Mouse (Mus musculus) bone marrow, adult 2 months (tissue): ENCODE data around the gene Srp9.

Source experiments
- CTCF ChIP-seq: fragments of 200-500 bp; IDR thresholded peaks from 2 replicates; pipeline ENCODE4 v1.5.1; 2011; ENCODE audit warnings: low read length, control low read depth; ENCODE audit not compliant: control insufficient read depth, insufficient read depth
- POLR2A ChIP-seq: fragments of 200-500 bp; IDR thresholded peaks from 2 replicates; pipeline ENCODE4 v1.6.1; 2011; ENCODE audit warnings: low read depth, mild to moderate bottlenecking, control low read depth, low read length, borderline replicate concordance; ENCODE audit not compliant: control insufficient read depth

DNA sequence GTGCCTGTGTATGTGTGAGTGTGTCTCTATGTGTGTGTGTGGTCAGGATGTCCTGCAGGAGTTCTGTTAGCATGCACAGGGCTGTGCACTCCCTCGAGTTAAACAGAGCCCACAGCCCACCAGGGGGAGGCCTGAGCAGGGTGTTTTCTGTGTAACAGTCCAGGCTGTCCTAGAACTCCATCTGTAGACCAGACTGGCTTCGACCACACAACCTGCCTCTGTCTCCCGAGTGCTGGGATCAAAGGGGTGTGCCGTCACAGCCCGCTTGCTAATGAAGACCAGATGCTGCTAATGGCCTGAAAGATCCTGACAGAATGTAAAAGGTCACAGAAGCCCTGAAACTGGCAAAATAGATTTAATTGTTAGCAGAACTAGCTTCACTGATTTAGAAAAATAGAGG, 21.0 kb downstream of the Srp9 start:
- TF ChIP-seq POLR2A (no peak), CTCF (no peak)
